Mouse (Mus musculus): Measurements from ENCODE around the gene Ccl27a. TPM values are rescaled to one million over a fixed set of nuclear protein-coding genes. Genes with fewer than 3 reads are reported as not detected.

Gene Ccl27a
- polyA plus RNA-seq, 1 experiment from 2014 or later, result 281 TPM

DNA sequence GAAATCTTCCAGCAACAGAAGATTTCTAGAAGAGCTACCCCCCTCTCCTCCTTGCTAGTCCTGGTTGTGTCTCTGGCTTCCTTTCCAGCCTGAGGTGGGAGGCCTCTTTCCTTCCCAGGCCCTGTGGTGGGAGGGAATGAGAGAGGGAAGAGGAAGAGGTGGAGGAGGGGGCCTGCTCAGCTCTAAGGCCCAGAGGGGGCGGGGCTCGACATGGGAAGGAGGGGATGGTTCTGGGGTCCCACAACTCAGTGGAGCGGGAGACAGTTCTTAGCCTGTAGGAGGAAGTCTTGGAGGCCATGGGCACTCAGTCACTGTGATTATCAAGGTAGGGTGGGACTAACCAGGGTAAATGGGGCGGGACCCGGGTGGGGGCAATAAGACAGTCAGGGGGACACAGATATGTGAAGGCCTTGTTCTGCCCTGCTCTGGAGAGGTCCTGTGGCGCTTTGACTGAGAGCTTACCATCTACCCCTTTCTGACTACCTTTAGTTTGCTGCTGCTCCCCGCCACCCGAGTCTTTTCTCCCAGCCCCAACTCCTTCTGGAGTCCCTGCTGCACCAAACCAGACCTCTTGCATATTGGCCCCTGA, 11.9 kb downstream of the Ccl27a start:
- H3K9ac ChIP-seq (replicated peaks), result no peak overlapping the region
- H3K36me3 ChIP-seq, result peaks cover 7% of the 10 kb centered on the region; the same call in 1 of the 2 replicates
- peak overlapping the region; percentile 37; the same call in 1 of the 2 replicates for H3K27ac ChIP-seq (replicated peaks)
- no peaks in the 10 kb centered on the region for H3K27me3 ChIP-seq (replicated peaks)
- peaks cover 33% of the 10 kb centered on the region for H3K4me1 ChIP-seq
- ATAC-seq (ENCODE audit: low FRiP score), result 0 out of 2 replicates have a peak, but pooled peaks have one; percentile 28
- H3K4me2 ChIP-seq, result peak overlapping the region; percentile 55
- no peak overlapping the region for H3K4me3 ChIP-seq (replicated peaks)
- 54% methylated on average over 8 of the region's 8 CpGs for WGBS
- no peaks in the 10 kb centered on the region for H3K9me3 ChIP-seq (replicated peaks)

DNA sequence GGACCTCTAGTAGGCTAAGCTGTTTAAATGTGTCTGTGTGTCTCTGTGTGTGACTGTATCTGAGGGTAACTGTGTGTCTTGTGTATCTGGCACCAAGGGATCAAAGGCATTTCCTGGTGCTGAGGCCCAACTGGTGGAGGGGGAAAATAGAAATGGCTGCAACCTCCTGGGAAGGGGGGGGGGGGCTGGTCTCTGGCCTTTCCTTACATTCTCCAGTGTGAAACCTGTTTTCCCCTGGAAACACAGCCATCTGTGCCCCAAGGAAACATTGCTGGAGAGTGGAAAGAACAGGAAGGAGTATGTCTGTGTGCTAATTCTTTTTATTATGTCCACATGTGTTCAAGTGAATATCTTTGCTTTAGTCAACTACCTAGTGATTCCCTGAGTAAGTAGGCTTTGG, 12.4 kb downstream of the Ccl27a start:
- peaks cover 7% of the 10 kb centered on the region; the same call in 1 of the 2 replicates for H3K36me3 ChIP-seq
- H3K4me3 ChIP-seq (replicated peaks), result no peak overlapping the region
- H3K27me3 ChIP-seq (replicated peaks), result no peaks in the 10 kb centered on the region
- 0 out of 2 replicates have a peak overlapping the region, but pooled peaks have one; percentile 14 for H3K9ac ChIP-seq (replicated peaks)
- peaks cover 37% of the 10 kb centered on the region for H3K4me1 ChIP-seq
- ATAC-seq (ENCODE audit: low FRiP score), result no peak
- peak overlapping the region; percentile 37; the same call in 1 of the 2 replicates for H3K27ac ChIP-seq (replicated peaks)
- no peaks in the 10 kb centered on the region for H3K9me3 ChIP-seq (replicated peaks)
- H3K4me2 ChIP-seq, result peak overlapping the region; percentile 55

DNA sequence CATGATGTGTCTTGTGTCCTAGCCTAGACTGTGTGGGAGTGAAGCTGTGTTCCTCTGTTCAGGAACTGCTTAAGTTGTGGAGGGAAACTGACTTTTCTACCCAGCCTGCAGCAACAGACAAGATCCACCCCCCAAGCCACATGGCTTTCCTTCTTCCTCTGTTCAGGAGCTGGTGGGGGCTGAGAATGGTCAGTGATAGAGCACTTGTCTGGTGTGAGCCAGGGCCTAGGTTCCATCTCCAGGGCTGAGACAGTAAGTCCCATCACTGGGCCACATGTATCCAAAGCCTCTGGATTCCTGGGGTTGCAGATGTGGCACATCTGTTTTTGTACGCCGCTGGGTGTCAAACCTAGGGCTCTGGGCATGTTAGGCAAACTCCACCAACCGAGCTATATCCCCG, 13.1 kb downstream of the Ccl27a start:
- peaks cover 7% of the 10 kb centered on the region; the same call in 1 of the 2 replicates for H3K36me3 ChIP-seq
- H3K9me3 ChIP-seq (replicated peaks), result no peaks in the 10 kb centered on the region
- peak overlapping the region; percentile 34 for H3K4me3 ChIP-seq (replicated peaks)
- peak overlapping the region; percentile 37; the same call in 1 of the 2 replicates for H3K27ac ChIP-seq (replicated peaks)
- ATAC-seq (ENCODE audit: low FRiP score), result no peak; the same call in 1 of the 2 replicates
- no peaks in the 10 kb centered on the region for H3K27me3 ChIP-seq (replicated peaks)
- peak overlapping the region; percentile 14; the same call in 1 of the 2 replicates for H3K9ac ChIP-seq (replicated peaks)
- H3K4me2 ChIP-seq, result peak overlapping the region; percentile 55
- peaks cover 43% of the 10 kb centered on the region for H3K4me1 ChIP-seq
- 84% methylated on average over 4 of the region's 4 CpGs for WGBS

GRCm38 (mm10) chr4:41760288-41760721, 13.7 kb downstream of the Ccl27a start:
- Histone ChIP-seq H3K9me3 (replicated peaks) (no peaks in the 10 kb centered on the region), H3K4me1 (peaks cover 43% of the 10 kb centered on the region), H3K36me3 (peaks cover 7% of the 10 kb centered on the region; the same call in 1 of the 2 replicates), H3K27me3 (replicated peaks) (no peaks in the 10 kb centered on the region), H3K27ac (replicated peaks) (peak overlapping the region; percentile 68), H3K4me2 (peak overlapping the region; percentile 55), H3K9ac (replicated peaks) (peak overlapping the region; percentile 14), H3K4me3 (replicated peaks) (peak overlapping the region; percentile 34)
- 2% methylated on average over 15 of the region's 15 CpGs for WGBS
- ATAC-seq (ENCODE audit: low FRiP score), result peak; percentile 48; the same call in 1 of the 2 replicates

DNA sequence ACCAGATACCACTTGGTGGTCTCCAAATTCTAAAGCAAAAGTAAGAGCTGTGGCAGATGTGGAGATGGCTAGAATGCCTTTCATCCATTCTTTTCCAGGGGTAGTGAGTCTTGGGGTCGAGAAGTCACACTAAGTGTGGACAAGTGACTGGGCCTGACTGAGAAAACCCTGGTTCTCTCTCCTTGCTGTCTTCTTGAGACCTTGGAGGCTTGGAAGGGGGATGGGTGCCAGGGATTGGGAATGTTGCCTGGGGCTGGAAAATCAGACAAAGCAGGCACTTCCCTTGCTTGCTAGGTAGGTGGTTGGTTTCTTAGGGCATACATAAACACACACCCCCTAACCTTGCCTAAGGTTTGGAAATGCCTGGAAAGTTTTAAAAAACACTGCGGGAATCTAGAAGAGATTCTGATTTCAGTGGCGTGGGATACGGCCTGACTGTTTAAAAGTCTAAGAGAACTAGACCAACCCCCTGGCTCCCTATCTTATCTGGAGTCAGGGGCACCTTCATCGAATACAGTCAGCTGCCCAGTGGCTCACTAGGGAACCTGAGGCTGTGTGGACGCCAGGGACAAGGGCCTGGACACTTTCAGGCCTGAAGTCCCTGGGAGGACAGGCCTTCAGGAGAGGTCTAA, 14.3 kb downstream of the Ccl27a start:
- 48% methylated on average over 6 of the region's 6 CpGs for WGBS
- Histone ChIP-seq H3K9me3 (replicated peaks) (no peaks in the 10 kb centered on the region), H3K27me3 (replicated peaks) (no peaks in the 10 kb centered on the region), H3K4me2 (peak overlapping the region; percentile 55), H3K4me3 (replicated peaks) (peak overlapping the region; percentile 34), H3K27ac (replicated peaks) (peak overlapping the region; percentile 68), H3K9ac (replicated peaks) (peak overlapping the region; percentile 14; the same call in 1 of the 2 replicates), H3K4me1 (peaks cover 45% of the 10 kb centered on the region), H3K36me3 (peaks cover 7% of the 10 kb centered on the region; the same call in 1 of the 2 replicates)
- ATAC-seq (ENCODE audit: low FRiP score), result no peak

DNA sequence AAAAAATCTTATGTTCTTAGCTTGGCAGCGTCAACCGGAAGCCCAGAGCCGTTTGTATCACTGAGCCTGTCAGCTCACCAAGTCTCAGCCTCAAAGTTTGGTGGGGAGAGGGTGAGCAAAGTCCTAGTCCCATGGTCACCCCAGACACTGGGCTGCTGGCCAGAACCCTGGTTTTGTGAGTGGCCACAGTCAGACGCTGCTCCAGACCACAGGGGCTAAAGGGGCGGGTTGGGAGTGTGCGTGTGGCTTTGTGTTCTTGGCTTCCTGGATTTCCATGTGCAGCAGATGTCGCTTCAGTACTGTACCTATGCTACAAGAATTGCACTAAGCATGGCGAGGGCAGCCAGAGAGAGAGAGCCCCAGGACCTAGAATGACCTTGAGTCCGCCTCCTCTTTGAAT, 14.8 kb downstream of the Ccl27a start:
- no peak for ATAC-seq (ENCODE audit: low FRiP score)
- Histone ChIP-seq H3K36me3 (peaks cover 7% of the 10 kb centered on the region; the same call in 1 of the 2 replicates), H3K9ac (replicated peaks) (no peak overlapping the region), H3K4me2 (no peak overlapping the region), H3K27me3 (replicated peaks) (no peaks in the 10 kb centered on the region), H3K4me3 (replicated peaks) (no peak overlapping the region), H3K27ac (replicated peaks) (no peak overlapping the region), H3K4me1 (peaks cover 51% of the 10 kb centered on the region), H3K9me3 (replicated peaks) (no peaks in the 10 kb centered on the region)
- 82% methylated on average over 9 of the region's 9 CpGs for WGBS

DNA sequence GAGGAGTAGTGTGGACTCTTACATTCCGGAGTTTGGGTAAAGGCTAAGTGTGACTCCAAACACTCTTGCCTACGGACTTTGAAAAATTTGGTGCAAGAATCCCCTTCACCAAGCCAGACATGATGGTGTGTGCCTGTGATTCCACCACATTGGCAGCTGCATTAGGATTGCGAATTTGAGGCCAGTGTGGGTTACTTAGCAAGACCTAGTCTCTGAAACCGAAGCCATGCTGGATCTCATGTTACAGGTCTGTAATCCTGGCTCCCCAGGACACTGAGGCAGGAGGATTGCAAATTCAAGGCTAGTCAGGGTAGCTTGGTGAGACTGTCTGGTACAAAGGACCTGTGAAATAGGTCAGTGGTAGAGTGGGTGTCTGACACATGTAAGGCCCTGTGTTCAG, 15.3 kb downstream of the Ccl27a start:
- no peaks in the 10 kb centered on the region for H3K9me3 ChIP-seq (replicated peaks)
- H3K4me3 ChIP-seq (replicated peaks), result no peak overlapping the region
- no peak overlapping the region for H3K27ac ChIP-seq (replicated peaks)
- peaks cover 51% of the 10 kb centered on the region for H3K4me1 ChIP-seq
- no peak for ATAC-seq (ENCODE audit: low FRiP score)
- H3K9ac ChIP-seq (replicated peaks), result no peak overlapping the region
- no peak overlapping the region for H3K4me2 ChIP-seq
- no peaks in the 10 kb centered on the region for H3K27me3 ChIP-seq (replicated peaks)
- WGBS, result 95% methylated on average over 4 of the region's 4 CpGs
- peaks cover 7% of the 10 kb centered on the region; the same call in 1 of the 2 replicates for H3K36me3 ChIP-seq

DNA sequence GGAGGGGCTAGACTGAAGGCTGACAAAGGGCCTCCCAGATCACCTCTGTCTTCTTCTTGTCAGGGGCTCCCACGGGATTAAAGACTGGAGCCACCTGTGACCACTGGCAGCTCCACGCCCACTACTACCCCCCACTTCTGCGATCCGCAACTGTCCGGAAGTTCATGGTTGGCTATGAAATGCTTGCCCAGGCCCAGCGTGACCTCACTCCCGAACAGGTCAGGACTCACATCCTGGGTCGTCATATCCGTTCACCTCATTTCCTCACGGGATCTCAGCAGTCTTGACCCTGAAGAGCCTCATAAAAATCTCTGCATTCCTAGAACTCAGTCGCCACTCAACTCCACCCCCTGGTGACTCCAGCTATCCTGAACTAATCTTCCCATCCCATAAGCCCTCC, 16.0 kb downstream of the Ccl27a start:
- Histone ChIP-seq H3K9ac (replicated peaks) (no peak overlapping the region), H3K4me3 (replicated peaks) (no peak overlapping the region), H3K9me3 (replicated peaks) (no peaks in the 10 kb centered on the region), H3K36me3 (peaks cover 7% of the 10 kb centered on the region; the same call in 1 of the 2 replicates), H3K4me1 (peaks cover 51% of the 10 kb centered on the region), H3K4me2 (no peak overlapping the region), H3K27me3 (replicated peaks) (no peaks in the 10 kb centered on the region), H3K27ac (replicated peaks) (no peak overlapping the region)
- no peak for ATAC-seq (ENCODE audit: low FRiP score)
- WGBS, result 85% methylated on average over 11 of the region's 11 CpGs

DNA sequence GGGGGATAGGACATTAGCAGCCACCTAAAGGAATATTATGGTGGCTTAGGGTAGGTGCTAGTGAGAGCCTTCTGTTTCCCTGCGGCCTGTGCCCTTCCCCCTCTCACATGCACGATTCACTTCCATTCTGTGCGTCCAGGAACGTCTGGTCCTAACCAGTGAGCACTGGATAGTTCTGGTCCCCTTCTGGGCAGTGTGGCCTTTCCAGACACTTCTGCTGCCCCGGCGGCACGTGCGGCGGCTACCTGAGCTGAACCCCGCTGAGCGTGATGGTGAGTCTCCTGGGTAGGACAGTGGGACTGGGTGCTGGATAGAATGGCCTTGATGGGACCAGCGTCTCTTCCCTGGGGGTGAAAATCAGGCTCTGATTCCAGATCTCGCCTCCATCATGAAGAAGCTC, 16.7 kb downstream of the Ccl27a start:
- ATAC-seq (ENCODE audit: low FRiP score), result no peak
- H3K27ac ChIP-seq (replicated peaks), result no peak overlapping the region
- H3K9me3 ChIP-seq (replicated peaks), result no peaks in the 10 kb centered on the region
- no peak overlapping the region for H3K9ac ChIP-seq (replicated peaks)
- H3K36me3 ChIP-seq, result peaks cover 7% of the 10 kb centered on the region; the same call in 1 of the 2 replicates
- peaks cover 45% of the 10 kb centered on the region for H3K4me1 ChIP-seq
- no peak overlapping the region for H3K4me2 ChIP-seq
- no peaks in the 10 kb centered on the region for H3K27me3 ChIP-seq (replicated peaks)
- no peak overlapping the region for H3K4me3 ChIP-seq (replicated peaks)
- WGBS, result 94% methylated on average over 13 of the region's 13 CpGs

GRCm38 (mm10) chr4:41756440-41756839, 17.6 kb downstream of the Ccl27a start:
- H3K27me3 ChIP-seq (replicated peaks), result no peaks in the 10 kb centered on the region
- no peaks in the 10 kb centered on the region for H3K9me3 ChIP-seq (replicated peaks)
- H3K4me3 ChIP-seq (replicated peaks), result peak overlapping the region; percentile 78
- H3K4me1 ChIP-seq, result peaks cover 37% of the 10 kb centered on the region
- 79% methylated on average over 8 of the region's 8 CpGs for WGBS
- peak overlapping the region; percentile 84 for H3K9ac ChIP-seq (replicated peaks)
- peak overlapping the region; percentile 87; the same call in 1 of the 2 replicates for H3K27ac ChIP-seq (replicated peaks)
- no peak for ATAC-seq (ENCODE audit: low FRiP score)
- H3K36me3 ChIP-seq, result peaks cover 7% of the 10 kb centered on the region; the same call in 1 of the 2 replicates
- H3K4me2 ChIP-seq, result peak overlapping the region; percentile 95

- Histone ChIP-seq H3K9ac (replicated peaks) (peak within 1 kb of the TSS; percentile 84), H3K4me2 (peak within 1 kb of the TSS; percentile 95), H3K4me3 (replicated peaks) (peak within 1 kb of the TSS; percentile 78), H3K9me3 (replicated peaks) (no peaks in the 10 kb centered on the region), H3K36me3 (peaks cover 7% of the 10 kb centered on the region; the same call in 1 of the 2 replicates), H3K4me1 (peaks cover 29% of the 10 kb centered on the region), H3K27ac (replicated peaks) (peak within 1 kb of the TSS; percentile 87), H3K27me3 (replicated peaks) (no peaks in the 10 kb centered on the region)
- peak; percentile 85 for ATAC-seq (ENCODE audit: low FRiP score)
- under 1% methylated on average over 57 of the region's 57 CpGs for WGBS
These were observed 18.4 kb downstream of the Ccl27a start, which contains the start of gene Sigmar1 for GRCm38 (mm10) chr4:41755338-41756305. Gene Sigmar1, minus strand, starts transcription at chr4:41756157.

Data from neural tube, embryonic 15.5 days (tissue).